Mouse (Mus musculus) neutrophil, adult 59 days (primary cell): ENCODE data around the gene Bri3. TPM values are rescaled to one million over a fixed set of nuclear protein-coding genes. Genes with fewer than 3 reads are reported as not detected.

ENCODE experiments used
- total RNA-seq, 2 experiments: library from RNA; stranded (reverse); gene quantifications; 1 replicate in 1 of 2; 2 replicates in 1 of 2; pipeline ENCODE4 v1.2.4; 2023

Bri3 gene
- total RNA-seq: 10 to 100 TPM; 65.0 to 86.7 TPM

DNA sequence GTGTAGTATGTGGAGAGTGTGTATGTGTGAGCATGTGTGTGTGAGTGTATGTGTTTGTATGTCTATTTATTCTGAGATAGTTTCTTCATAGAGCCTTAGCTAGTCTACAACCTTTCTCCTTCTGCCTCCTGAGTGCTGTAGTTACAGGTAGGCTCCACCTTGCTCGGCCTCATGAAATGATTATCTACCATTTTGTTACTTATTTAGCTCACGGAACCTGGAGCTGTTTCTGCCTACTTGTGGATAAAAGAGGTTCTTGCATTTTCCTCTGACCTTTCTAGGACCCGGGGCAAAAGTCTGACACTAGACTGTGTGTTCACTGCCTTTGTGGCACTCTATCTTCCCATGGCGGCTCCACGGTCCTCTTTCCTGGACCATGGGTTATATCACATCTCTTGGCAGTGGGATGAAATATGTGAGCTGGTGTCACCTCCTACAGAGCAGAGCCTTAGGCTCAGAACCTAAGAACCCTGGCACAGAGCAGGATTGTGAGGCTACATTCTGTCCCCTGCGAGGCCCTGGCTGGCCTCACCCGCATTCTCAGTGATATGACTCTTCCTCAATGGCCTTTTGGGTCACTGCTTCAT, at the start of gene Bri3:
TSS of gene Bri3 (plus strand) at position 537 of the 587 bp plus-strand sequence.

DNA sequence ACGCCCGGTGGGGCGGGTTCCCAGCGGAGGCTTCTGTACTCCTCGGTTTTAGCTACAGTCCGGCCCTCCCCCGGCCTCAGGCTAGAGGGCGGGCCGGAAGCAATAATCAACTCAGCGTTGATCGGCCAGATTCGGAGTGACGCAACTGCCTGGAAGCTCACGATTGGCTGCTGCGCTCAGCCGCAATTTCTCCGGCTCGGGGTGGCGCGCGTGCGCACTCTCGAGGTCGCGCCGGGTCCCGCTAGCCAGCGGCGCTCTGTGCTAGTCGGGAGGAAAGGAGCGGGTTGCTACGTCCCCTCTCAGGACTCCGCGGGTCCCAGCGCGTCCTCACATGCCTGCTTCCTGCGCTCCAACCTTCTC, 20.8 kb upstream of the Bri3 start, which contains the start of gene Tecpr1:
TSS of gene Tecpr1 (minus strand) at position 113 of the 360 bp plus-strand sequence.

DNA sequence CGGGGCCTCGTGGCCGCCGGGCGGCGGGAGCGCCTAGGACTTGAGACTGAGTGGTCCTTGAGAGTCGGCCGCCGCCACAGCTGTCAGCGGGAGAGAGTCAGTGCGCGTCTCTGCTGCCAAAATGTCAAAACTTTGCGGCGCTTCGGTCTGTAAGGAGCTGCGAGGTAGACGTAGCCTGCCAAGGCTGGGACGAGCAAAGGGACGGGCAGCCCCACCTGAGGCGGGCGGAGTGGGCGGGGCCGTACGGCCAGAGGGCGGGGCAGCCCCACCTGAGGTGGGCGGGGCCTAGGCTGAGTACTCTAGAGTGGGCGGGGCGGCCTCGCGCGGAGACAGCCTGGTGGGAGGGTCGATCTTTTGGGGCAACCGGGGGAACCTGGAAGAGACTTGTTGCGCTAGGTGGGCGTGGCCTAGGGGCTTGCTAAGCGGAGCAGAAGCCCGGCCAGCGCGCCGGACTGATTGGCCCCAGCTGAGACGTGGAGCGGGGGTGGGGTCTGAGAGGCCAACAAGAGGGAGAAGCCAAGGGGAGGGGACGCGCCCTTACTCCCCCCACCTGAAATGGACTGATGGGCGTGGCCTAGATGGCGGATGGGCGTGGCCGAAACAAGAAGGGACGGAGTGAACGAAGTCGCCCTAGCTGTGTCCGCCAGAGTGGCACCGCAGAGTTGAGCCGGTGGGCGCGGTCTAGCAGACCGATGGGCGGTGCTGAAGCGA, 113.8 kb downstream of the Bri3 start, which contains the start of gene Baiap2l1:
TSS of gene Baiap2l1 (minus strand) at position 232 of the 711 bp plus-strand sequence.

Other genes starting within 250 kb of the Bri3 start
- 10 to 100 TPM; 44.6 to 52.1 TPM for gene Ccz1, start 229.6 kb upstream of the Bri3 start, total RNA-seq
- gene Ocm, start 217.8 kb upstream of the Bri3 start, total RNA-seq: not detected
- gene Lmtk2, start 144.0 kb upstream of the Bri3 start, total RNA-seq: 10 to 100 TPM; 63.6 to 67.2 TPM
- gene Bhlha15, start 54.2 kb upstream of the Bri3 start, total RNA-seq: 1 to 10 TPM in 1 of 2 experiments, under 1 TPM in 1; 0.66 to 2.0 TPM
- gene Tecpr1, start 20.8 kb upstream of the Bri3 start, total RNA-seq: 10 to 100 TPM; 35.8 to 36.8 TPM
- not detected for gene Baiap2l1, start 113.7 kb downstream of the Bri3 start, total RNA-seq